Mouse (Mus musculus): Measurements from ENCODE around the gene Narfl. TPM values are rescaled to one million over a fixed set of nuclear protein-coding genes. Genes with fewer than 3 reads are reported as not detected.

Narfl gene
- total and polyA plus RNA-seq, 2 experiments, result 14.9 to 22.5 TPM

- H3K36me3 ChIP-seq (ENCODE audit: control insufficient read depth, insufficient read depth, low read length), result no peaks in the 10 kb centered on the region
- DNase-seq (ENCODE audit: extremely low read depth, low read depth, low spot score), result no peak
- H3K4me3 ChIP-seq (ENCODE audit: insufficient read depth, low read depth, low read length), result no peak overlapping the region
- no peaks in the 10 kb centered on the region for H3K79me2 ChIP-seq (ENCODE audit: control insufficient read depth, insufficient read depth, low read length)
- H3K4me1 ChIP-seq (ENCODE audit: control insufficient read depth, insufficient read depth, low read length), result no peaks in the 10 kb centered on the region
- WGBS, result 63% methylated on average over 10 of the region's 10 CpGs
- no peaks in the 10 kb centered on the region for H3K27me3 ChIP-seq (ENCODE audit: control insufficient read depth, insufficient read depth, low read length)
- TF ChIP-seq POLR2A (IDR thresholded peaks at IDR 0.05; ENCODE audit: extremely low read depth, insufficient read depth, low read length), result no peak
- TF ChIP-seq CTCF (IDR thresholded peaks at IDR 0.05; ENCODE audit: low read depth, low read length), result no peak
- H3K27ac ChIP-seq (replicated peaks; ENCODE audit: insufficient read depth, low read depth, low read length), result no peak overlapping the region
- H3K9ac ChIP-seq (ENCODE audit: low read depth, low read length), result no peak overlapping the region
Measured at GRCm38 (mm10) chr17:25744311-25744710, 29.3 kb upstream of the Narfl start.

GRCm38 (mm10) chr17:25748238-25748637 lies 25.3 kb upstream of the Narfl start:
- no peak overlapping the region for H3K4me3 ChIP-seq (ENCODE audit: insufficient read depth, low read depth, low read length)
- H3K27me3 ChIP-seq (ENCODE audit: control insufficient read depth, insufficient read depth, low read length), result no peaks in the 10 kb centered on the region
- no peaks in the 10 kb centered on the region for H3K4me1 ChIP-seq (ENCODE audit: control insufficient read depth, insufficient read depth, low read length)
- TF ChIP-seq CTCF (IDR thresholded peaks at IDR 0.05; ENCODE audit: low read depth, low read length) (no peak), POLR2A (IDR thresholded peaks at IDR 0.05; ENCODE audit: extremely low read depth, insufficient read depth, low read length) (no peak)
- DNase-seq (ENCODE audit: extremely low read depth, low read depth, low spot score), result no peak
- no peaks in the 10 kb centered on the region for H3K79me2 ChIP-seq (ENCODE audit: control insufficient read depth, insufficient read depth, low read length)
- WGBS, result 93% methylated on average over 4 of the region's 4 CpGs
- H3K9ac ChIP-seq (ENCODE audit: low read depth, low read length), result no peak overlapping the region
- H3K27ac ChIP-seq (replicated peaks; ENCODE audit: insufficient read depth, low read depth, low read length), result no peak overlapping the region
- no peaks in the 10 kb centered on the region for H3K36me3 ChIP-seq (ENCODE audit: control insufficient read depth, insufficient read depth, low read length)

- Histone ChIP-seq H3K4me3 (ENCODE audit: insufficient read depth, low read depth, low read length) (no peak overlapping the region), H3K79me2 (ENCODE audit: control insufficient read depth, insufficient read depth, low read length) (no peaks in the 10 kb centered on the region), H3K27ac (replicated peaks; ENCODE audit: insufficient read depth, low read depth, low read length) (no peak overlapping the region), H3K4me1 (ENCODE audit: control insufficient read depth, insufficient read depth, low read length) (no peaks in the 10 kb centered on the region), H3K36me3 (ENCODE audit: control insufficient read depth, insufficient read depth, low read length) (no peaks in the 10 kb centered on the region), H3K27me3 (ENCODE audit: control insufficient read depth, insufficient read depth, low read length) (no peaks in the 10 kb centered on the region), H3K9ac (ENCODE audit: low read depth, low read length) (no peak overlapping the region)
- WGBS, result 85% methylated on average over 6 of the region's 6 CpGs
- DNase-seq (ENCODE audit: extremely low read depth, low read depth, low spot score), result no peak
- TF ChIP-seq CTCF (IDR thresholded peaks at IDR 0.05; ENCODE audit: low read depth, low read length) (no peak), POLR2A (IDR thresholded peaks at IDR 0.05; ENCODE audit: extremely low read depth, insufficient read depth, low read length) (no peak)
Measured at GRCm38 (mm10) chr17:25749314-25749713, 24.3 kb upstream of the Narfl start.

GRCm38 (mm10) chr17:25751446-25751845 lies 22.1 kb upstream of the Narfl start:
- Histone ChIP-seq H3K79me2 (ENCODE audit: control insufficient read depth, insufficient read depth, low read length) (no peaks in the 10 kb centered on the region), H3K4me3 (ENCODE audit: insufficient read depth, low read depth, low read length) (no peak overlapping the region), H3K9ac (ENCODE audit: low read depth, low read length) (no peak overlapping the region), H3K27ac (replicated peaks; ENCODE audit: insufficient read depth, low read depth, low read length) (no peak overlapping the region), H3K36me3 (ENCODE audit: control insufficient read depth, insufficient read depth, low read length) (no peaks in the 10 kb centered on the region), H3K4me1 (ENCODE audit: control insufficient read depth, insufficient read depth, low read length) (no peaks in the 10 kb centered on the region), H3K27me3 (ENCODE audit: control insufficient read depth, insufficient read depth, low read length) (no peaks in the 10 kb centered on the region)
- no peak for DNase-seq (ENCODE audit: extremely low read depth, low read depth, low spot score)
- WGBS, result 30% methylated on average over 5 of the region's 5 CpGs
- no peak for TF ChIP-seq POLR2A (IDR thresholded peaks at IDR 0.05; ENCODE audit: extremely low read depth, insufficient read depth, low read length)
- TF ChIP-seq CTCF (IDR thresholded peaks at IDR 0.05; ENCODE audit: low read depth, low read length), result no peak

GRCm38 (mm10) chr17:25754241-25754640 lies 19.3 kb upstream of the Narfl start, which contains the start of gene Msln:
Gene Msln (minus strand): TSS chr17:25754378.
- DNase-seq (ENCODE audit: extremely low read depth, low read depth, low spot score), result no peak
- no peak for TF ChIP-seq POLR2A (IDR thresholded peaks at IDR 0.05; ENCODE audit: extremely low read depth, insufficient read depth, low read length)
- TF ChIP-seq CTCF (IDR thresholded peaks at IDR 0.05; ENCODE audit: low read depth, low read length), result no peak
- no peaks in the 10 kb centered on the region for H3K79me2 ChIP-seq (ENCODE audit: control insufficient read depth, insufficient read depth, low read length)
- no peaks in the 10 kb centered on the region for H3K36me3 ChIP-seq (ENCODE audit: control insufficient read depth, insufficient read depth, low read length)
- no peak within 1 kb of the TSS for H3K9ac ChIP-seq (ENCODE audit: low read depth, low read length)
- H3K4me1 ChIP-seq (ENCODE audit: control insufficient read depth, insufficient read depth, low read length), result no peaks in the 10 kb centered on the region
- WGBS, result 88% methylated on average over 9 of the region's 9 CpGs
- H3K27ac ChIP-seq (replicated peaks; ENCODE audit: insufficient read depth, low read depth, low read length), result no peak within 1 kb of the TSS
- no peak within 1 kb of the TSS for H3K4me3 ChIP-seq (ENCODE audit: insufficient read depth, low read depth, low read length)
- H3K27me3 ChIP-seq (ENCODE audit: control insufficient read depth, insufficient read depth, low read length), result no peaks in the 10 kb centered on the region

- Histone ChIP-seq H3K36me3 (ENCODE audit: control insufficient read depth, insufficient read depth, low read length) (no peaks in the 10 kb centered on the region), H3K9ac (ENCODE audit: low read depth, low read length) (no peak overlapping the region), H3K79me2 (ENCODE audit: control insufficient read depth, insufficient read depth, low read length) (no peaks in the 10 kb centered on the region), H3K27ac (replicated peaks; ENCODE audit: insufficient read depth, low read depth, low read length) (no peak overlapping the region), H3K4me1 (ENCODE audit: control insufficient read depth, insufficient read depth, low read length) (no peaks in the 10 kb centered on the region), H3K27me3 (ENCODE audit: control insufficient read depth, insufficient read depth, low read length) (no peaks in the 10 kb centered on the region), H3K4me3 (ENCODE audit: insufficient read depth, low read depth, low read length) (no peak overlapping the region)
- no peak for DNase-seq (ENCODE audit: extremely low read depth, low read depth, low spot score)
- WGBS, result 76% methylated on average over 4 of the region's 4 CpGs
- TF ChIP-seq POLR2A (IDR thresholded peaks at IDR 0.05; ENCODE audit: extremely low read depth, insufficient read depth, low read length) (no peak), CTCF (IDR thresholded peaks at IDR 0.05; ENCODE audit: low read depth, low read length) (no peak)
Measured at GRCm38 (mm10) chr17:25755086-25755485, 18.5 kb upstream of the Narfl start.

All from liver, adult 2 months (tissue).